Mouse (Mus musculus): ENCODE data around the gene Tor1b.

- TF ChIP-seq CTCF (IDR thresholded peaks at IDR 0.05 in 2 of 3, conservative IDR thresholded peaks at IDR 0.05 in 1 of 3; ENCODE audit: control insufficient read depth in 1 of 3, insufficient read depth in 1 of 3, low read depth in 2 of 3, low read length in 3 of 3, poor library complexity in 1 of 3, severe bottlenecking in 1 of 3) (peak; percentile 75 to 93 (median 76)), POLR2A (IDR thresholded peaks at IDR 0.05; ENCODE audit: control insufficient read depth in 1 of 2, insufficient read depth in 1 of 2, low read depth in 1 of 2, low read length in 2 of 2, poor library complexity in 1 of 2) (no peak), TBP (IDR thresholded peaks at IDR 0.05; ENCODE audit: low read depth, low read length) (no peak), EP300 (IDR thresholded peaks at IDR 0.05; ENCODE audit: low read depth in 1 of 2, low read length in 2 of 2) (no peak), RAD21 (IDR thresholded peaks at IDR 0.05; ENCODE audit: low read depth, low read length) (peak; percentile 30), USF2 (IDR thresholded peaks at IDR 0.05; ENCODE audit: borderline replicate concordance in 1 of 2, insufficient read depth in 1 of 2, low read depth in 1 of 2, low read length in 2 of 2) (no peak)
These were observed 24.7 kb upstream of the Tor1b start for GRCm38 (mm10) chr2:30927844-30928628.
